Mouse (Mus musculus): ENCODE data around the gene Ube2q2. TPM values are rescaled to one million over a fixed set of nuclear protein-coding genes. Genes with fewer than 3 reads are reported as not detected.

Gene Ube2q2
- 213 TPM for polyA plus RNA-seq (2014; fragmentation: Illumina TruSeq; extraction: RNeasy Lipid Tissue Mini Kit (QIAGEN cat#74804); ENCODE audit: low read depth, low replicate concordance)

DNA sequence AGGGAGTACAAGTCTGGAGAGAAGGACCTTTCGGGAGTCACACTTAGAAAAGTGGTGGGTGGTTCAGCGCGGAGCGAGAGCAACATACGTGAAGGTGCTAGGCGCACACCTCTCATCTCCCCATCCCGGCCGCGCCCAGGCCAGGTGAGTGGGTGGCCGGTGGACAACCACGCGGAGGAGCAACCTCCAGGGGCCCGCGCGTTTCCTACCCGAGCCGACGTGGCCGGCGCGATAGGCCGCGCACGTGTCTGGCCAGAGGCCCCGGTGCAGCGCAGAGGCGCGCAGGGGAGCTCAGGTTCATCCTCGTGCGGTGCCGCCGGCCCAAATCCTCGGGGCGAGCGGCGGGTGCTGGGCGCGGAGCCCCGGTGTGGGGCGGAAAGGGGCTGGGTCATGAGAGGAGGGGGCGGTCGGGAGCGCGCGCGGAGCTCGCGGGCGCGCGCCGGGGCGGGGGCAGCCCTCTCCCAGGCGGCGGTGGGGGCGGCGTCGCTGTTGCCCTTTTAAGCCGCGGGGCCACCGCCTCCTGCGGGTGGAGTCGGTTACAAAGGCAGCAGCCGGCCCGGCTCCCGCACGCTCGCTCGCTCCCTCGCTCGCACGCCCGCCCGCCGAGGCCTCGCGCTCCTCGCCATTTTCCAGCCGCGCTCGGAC lies at the start of gene Ube2q2:
Gene Ube2q2 (plus strand): TSS at position 1 of the 645 bp plus-strand sequence.

DNA sequence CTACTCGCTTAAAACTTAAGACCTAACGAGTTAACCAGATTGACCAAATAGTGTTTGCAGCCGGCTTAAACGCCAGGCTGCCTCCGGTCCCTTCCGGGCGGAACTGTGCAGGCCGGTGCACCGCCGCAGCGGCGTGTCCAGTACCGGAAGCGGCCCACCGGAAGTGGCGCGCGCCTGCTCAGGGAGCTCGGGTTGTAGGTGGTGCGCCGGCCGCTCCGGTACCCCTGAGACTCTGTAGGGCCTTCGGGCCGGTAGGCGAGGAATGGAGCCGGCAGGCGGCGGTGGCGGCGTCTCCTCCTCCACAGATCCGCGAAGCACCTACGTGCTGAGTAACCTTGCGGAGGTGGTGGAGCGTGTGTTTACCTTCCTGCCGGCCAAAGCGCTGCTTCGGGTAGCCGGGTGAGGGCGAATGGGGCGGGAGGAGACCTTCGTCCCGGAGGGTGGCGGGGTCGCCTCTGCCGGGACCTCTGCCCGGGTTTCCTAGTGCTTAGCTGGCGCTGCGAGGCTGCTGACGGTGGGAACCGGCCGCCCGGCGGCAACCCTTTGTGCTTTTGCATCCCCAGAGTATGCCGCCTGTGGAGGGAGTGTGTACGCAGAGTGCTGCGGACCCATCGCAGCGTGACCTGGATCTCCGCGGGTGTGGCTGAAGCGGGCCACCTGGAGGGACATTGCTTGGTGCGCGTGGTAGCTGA lies 60.3 kb downstream of the Ube2q2 start, which contains the start of gene Fbxo22:
Gene Fbxo22 (plus strand): TSS at position 136 of the 692 bp plus-strand sequence.

Other genes with a start within 250 kb of the Ube2q2 start
- gene Hykk, start 231.6 kb upstream of the Ube2q2 start, polyA plus RNA-seq (2014; fragmentation: Illumina TruSeq; extraction: RNeasy Lipid Tissue Mini Kit (QIAGEN cat#74804); ENCODE audit: low read depth, low replicate concordance): 5.6 TPM
- gene Psma4, start 198.1 kb upstream of the Ube2q2 start, polyA plus RNA-seq (2014; fragmentation: Illumina TruSeq; extraction: RNeasy Lipid Tissue Mini Kit (QIAGEN cat#74804); ENCODE audit: low read depth, low replicate concordance): 549 TPM
- gene AY074887, start 197.9 kb upstream of the Ube2q2 start, polyA plus RNA-seq (2014; fragmentation: Illumina TruSeq; extraction: RNeasy Lipid Tissue Mini Kit (QIAGEN cat#74804); ENCODE audit: low read depth, low replicate concordance): not detected
- 0.64 TPM for gene Chrna5, start 168.0 kb upstream of the Ube2q2 start, polyA plus RNA-seq (2014; fragmentation: Illumina TruSeq; extraction: RNeasy Lipid Tissue Mini Kit (QIAGEN cat#74804); ENCODE audit: low read depth, low replicate concordance)
- 16.4 TPM for gene Chrna3, start 122.3 kb upstream of the Ube2q2 start, polyA plus RNA-seq (2014; fragmentation: Illumina TruSeq; extraction: RNeasy Lipid Tissue Mini Kit (QIAGEN cat#74804); ENCODE audit: low read depth, low replicate concordance)
- 5.2 TPM for gene Chrnb4, start 100.1 kb upstream of the Ube2q2 start, polyA plus RNA-seq (2014; fragmentation: Illumina TruSeq; extraction: RNeasy Lipid Tissue Mini Kit (QIAGEN cat#74804); ENCODE audit: low read depth, low replicate concordance)
- 55.1 TPM for gene Fbxo22, start 60.1 kb downstream of the Ube2q2 start, polyA plus RNA-seq (2014; fragmentation: Illumina TruSeq; extraction: RNeasy Lipid Tissue Mini Kit (QIAGEN cat#74804); ENCODE audit: low read depth, low replicate concordance)
- 14.5 TPM for gene Nrg4, start 178.0 kb downstream of the Ube2q2 start, polyA plus RNA-seq (2014; fragmentation: Illumina TruSeq; extraction: RNeasy Lipid Tissue Mini Kit (QIAGEN cat#74804); ENCODE audit: low read depth, low replicate concordance)
- not detected for gene Tmem266, start 178.1 kb downstream of the Ube2q2 start, polyA plus RNA-seq (2014; fragmentation: Illumina TruSeq; extraction: RNeasy Lipid Tissue Mini Kit (QIAGEN cat#74804); ENCODE audit: low read depth, low replicate concordance)

All from adrenal gland, adult 10 weeks (tissue).